ENCODE assay signal across 19 mouse cellular contexts in genomic region chr15:103196835-103197234, GRCm38 (mm10).
"Had no signal": no experiment of that assay in that cellular context is flagged by ENCODE, and none has a peak within 500 bp of the region (broad histone marks: within the 10 kb centered on the region; RNA-seq: fewer than 3 reads in every experiment).

No protein-coding gene starts in this region.

- H3K9ac ChIP-seq: lung, embryonic 14.5 days; midbrain, embryonic 12.5 days; neural tube, embryonic 15.5 days had no signal

- H3K4me3 ChIP-seq: midbrain, embryonic 10.5 days; midbrain, embryonic 12.5 days; myocyte; neural tube, embryonic 13.5 days; neural tube, embryonic 15.5 days had no signal

- H3K4me2 ChIP-seq: lung, embryonic 14.5 days; midbrain, embryonic 12.5 days; neural tube, embryonic 13.5 days; neural tube, embryonic 15.5 days had no signal

- ATAC-seq: midbrain, embryonic 16.5 days had no signal

- H3K27me3 ChIP-seq: midbrain, embryonic 12.5 days; neural tube, embryonic 13.5 days; neural tube, embryonic 15.5 days had no signal

- H3K27ac ChIP-seq: midbrain, embryonic 10.5 days; midbrain, embryonic 12.5 days; neural tube, embryonic 13.5 days; neural tube, embryonic 15.5 days had no signal

- H3K9me3 ChIP-seq: midbrain, embryonic 10.5 days; midbrain, embryonic 12.5 days; neural tube, embryonic 13.5 days; neural tube, embryonic 15.5 days had no signal

- DNase-seq: lung, adult 18-20 months; lung, embryonic 14.5 days; lung, postnatal 10 days; lung, postnatal 4 days; midbrain, embryonic 14.5 days; retina, postnatal 1 day; right cerebral cortex, adult 18-20 months; right cerebral cortex, postnatal 25 days; right cerebral cortex, postnatal 4 days; spleen, adult 18-20 months; thymus, adult 18-20 months; thymus, postnatal 14 days; thymus, postnatal 36 days had no signal

- H3K4me1 ChIP-seq: midbrain, embryonic 10.5 days; midbrain, embryonic 12.5 days had no signal
